Mouse (Mus musculus) testis, postnatal 14 days (tissue): ENCODE results near the gene Ifngr1.

ENCODE experiments used
- DNase-seq: peaks from one replicate; pipeline ENCODE4 v3.0.0; 2021; ENCODE audit warnings: low spot score

The Ifngr1 gene

GRCm38 (mm10) chr10:19645119-19645518 lies 53.4 kb downstream of the Ifngr1 start:
- DNase-seq: no peak

GRCm38 (mm10) chr10:19657426-19657825 lies 65.7 kb downstream of the Ifngr1 start:
- no peak for DNase-seq
